10 mouse cellular contexts compared by ENCODE assay signal in the genomic region with DNA sequence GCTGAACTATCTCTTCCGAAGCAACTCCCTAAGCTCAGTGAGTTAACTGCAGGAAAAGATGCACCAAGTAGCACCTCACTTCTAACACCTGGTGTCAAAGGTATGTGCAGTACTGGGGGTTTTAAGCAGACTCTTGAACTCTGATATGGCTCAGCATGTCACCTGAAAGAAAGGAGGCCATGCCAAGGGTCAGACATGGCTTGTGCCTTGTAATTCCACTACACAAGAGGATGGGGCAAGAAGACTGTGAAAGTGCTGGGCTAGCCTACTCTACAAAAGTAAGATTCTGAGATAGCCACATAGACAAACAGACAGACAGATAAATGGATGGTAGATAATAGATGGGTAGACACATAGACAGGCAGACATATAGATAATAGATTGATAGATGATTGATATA.
"Had no signal": no experiment of that assay in that cellular context is flagged by ENCODE, and none has a peak within 500 bp of the region (broad histone marks: within the 10 kb centered on the region; RNA-seq: fewer than 3 reads in every experiment).

No protein-coding gene starts in this region.

- H3K27ac ChIP-seq: kidney, embryonic 15.5 days; left cerebral cortex, adult 2 months; liver, embryonic 15.5 days; macrophage had no signal

- H3K27me3 ChIP-seq: kidney, embryonic 15.5 days; liver, embryonic 15.5 days; midbrain, embryonic 13.5 days had no signal

- DNase-seq: layer of hippocampus, postnatal 36 days; lung, embryonic 14.5 days; thymus, adult 18-20 months; thymus, postnatal 36 days had no signal

- H3K4me2 ChIP-seq: kidney, embryonic 15.5 days; liver, embryonic 15.5 days; lung, embryonic 14.5 days; midbrain, embryonic 13.5 days had no signal

- H3K36me3 ChIP-seq: kidney, embryonic 15.5 days; liver, embryonic 15.5 days; midbrain, embryonic 13.5 days had no signal

- H3K4me3 ChIP-seq: kidney, embryonic 15.5 days; left cerebral cortex, adult 2 months; liver, embryonic 15.5 days; midbrain, embryonic 13.5 days had no signal

- H3K9me3 ChIP-seq: kidney, embryonic 15.5 days; liver, embryonic 15.5 days; midbrain, embryonic 13.5 days had no signal

- H3K9ac ChIP-seq: kidney, embryonic 15.5 days; liver, embryonic 15.5 days; lung, embryonic 14.5 days had no signal

- ATAC-seq: lung, postnatal 0 days had no signal
